Mouse (Mus musculus): ENCODE measurements around the gene Aqp3. TPM values are rescaled to one million over a fixed set of nuclear protein-coding genes. Genes with fewer than 3 reads are reported as not detected.

Gene Aqp3
- polyA plus RNA-seq, 1 experiment from 2014 or later = 0.08 TPM

- Histone ChIP-seq H3K36me3 (no peaks in the 10 kb centered on the region), H3K27ac (no peak overlapping the region), H3K27me3 (no peaks in the 10 kb centered on the region), H3K4me2 (replicated peaks) (no peak overlapping the region), H3K9me3 (no peaks in the 10 kb centered on the region), H3K4me1 (replicated peaks) (peaks cover 4% of the 10 kb centered on the region; the same call in 1 of the 2 replicates), H3K9ac (replicated peaks) (no peak overlapping the region), H3K4me3 (replicated peaks) (no peak overlapping the region)
- no peak for ATAC-seq
- WGBS = 87% methylated on average over 13 of the region's 13 CpGs
Measured at GRCm38 (mm10) chr4:41055111-41055510, 42.9 kb downstream of the Aqp3 start.

GRCm38 (mm10) chr4:41051781-41052180 is 46.2 kb downstream of the Aqp3 start:
- no peak overlapping the region for H3K27ac ChIP-seq
- H3K36me3 ChIP-seq = no peaks in the 10 kb centered on the region
- H3K4me2 ChIP-seq (replicated peaks) = no peak overlapping the region
- peaks cover 4% of the 10 kb centered on the region; the same call in 1 of the 2 replicates for H3K4me1 ChIP-seq (replicated peaks)
- H3K9ac ChIP-seq (replicated peaks) = no peak overlapping the region
- ATAC-seq = no peak
- WGBS = 81% methylated on average over 7 of the region's 7 CpGs
- no peaks in the 10 kb centered on the region for H3K9me3 ChIP-seq
- no peaks in the 10 kb centered on the region for H3K27me3 ChIP-seq
- no peak overlapping the region for H3K4me3 ChIP-seq (replicated peaks)

GRCm38 (mm10) chr4:41050726-41051675 is 47.0 kb downstream of the Aqp3 start:
- no peak overlapping the region for H3K27ac ChIP-seq
- peaks cover 4% of the 10 kb centered on the region; the same call in 1 of the 2 replicates for H3K4me1 ChIP-seq (replicated peaks)
- 0 out of 2 replicates have a peak overlapping the region, but pooled peaks have one; percentile 39 for H3K9ac ChIP-seq (replicated peaks)
- H3K4me3 ChIP-seq (replicated peaks) = peak overlapping the region; percentile 17; the same call in 1 of the 2 replicates
- peak overlapping the region; percentile 49 for H3K4me2 ChIP-seq (replicated peaks)
- WGBS = 36% methylated on average over 16 of the region's 16 CpGs
- H3K36me3 ChIP-seq = no peaks in the 10 kb centered on the region
- H3K9me3 ChIP-seq = no peaks in the 10 kb centered on the region
- ATAC-seq = peak; percentile 81
- H3K27me3 ChIP-seq = no peaks in the 10 kb centered on the region

GRCm38 (mm10) chr4:41048926-41049325 is 49.1 kb downstream of the Aqp3 start:
- Histone ChIP-seq H3K4me1 (replicated peaks) (peaks cover 4% of the 10 kb centered on the region; the same call in 1 of the 2 replicates), H3K4me2 (replicated peaks) (no peak overlapping the region), H3K9me3 (no peaks in the 10 kb centered on the region), H3K4me3 (replicated peaks) (no peak overlapping the region), H3K36me3 (no peaks in the 10 kb centered on the region), H3K27me3 (no peaks in the 10 kb centered on the region), H3K9ac (replicated peaks) (no peak overlapping the region), H3K27ac (no peak overlapping the region)
- no peak for ATAC-seq
- 84% methylated on average over 2 of the region's 2 CpGs for WGBS

- Histone ChIP-seq H3K9ac (replicated peaks) (no peak within 1 kb of the TSS), H3K4me2 (replicated peaks) (no peak within 1 kb of the TSS), H3K36me3 (no peaks in the 10 kb centered on the region), H3K4me1 (replicated peaks) (peaks cover 4% of the 10 kb centered on the region; the same call in 1 of the 2 replicates), H3K4me3 (replicated peaks) (no peak within 1 kb of the TSS), H3K27me3 (no peaks in the 10 kb centered on the region), H3K27ac (no peak within 1 kb of the TSS), H3K9me3 (no peaks in the 10 kb centered on the region)
- ATAC-seq = no peak
- 47% methylated on average over 9 of the region's 9 CpGs for WGBS
Measured at GRCm38 (mm10) chr4:41047524-41048271, 50.3 kb downstream of the Aqp3 start, which contains the start of gene Aqp7. TSS of gene Aqp7 (minus strand) at chr4:41048139.

GRCm38 (mm10) chr4:41046254-41046795 is 51.7 kb downstream of the Aqp3 start:
- H3K4me1 ChIP-seq (replicated peaks) = peaks cover 4% of the 10 kb centered on the region; the same call in 1 of the 2 replicates
- no peak overlapping the region for H3K27ac ChIP-seq
- H3K4me3 ChIP-seq (replicated peaks) = no peak overlapping the region
- H3K36me3 ChIP-seq = no peaks in the 10 kb centered on the region
- H3K4me2 ChIP-seq (replicated peaks) = no peak overlapping the region
- H3K9me3 ChIP-seq = no peaks in the 10 kb centered on the region
- no peak overlapping the region for H3K9ac ChIP-seq (replicated peaks)
- WGBS = 82% methylated on average over 13 of the region's 13 CpGs
- no peaks in the 10 kb centered on the region for H3K27me3 ChIP-seq
- ATAC-seq = no peak

- Histone ChIP-seq H3K27ac (no peak overlapping the region), H3K4me1 (replicated peaks) (no peaks in the 10 kb centered on the region), H3K4me3 (replicated peaks) (no peak overlapping the region), H3K27me3 (no peaks in the 10 kb centered on the region), H3K9ac (replicated peaks) (no peak overlapping the region), H3K9me3 (no peaks in the 10 kb centered on the region), H3K4me2 (replicated peaks) (no peak overlapping the region), H3K36me3 (no peaks in the 10 kb centered on the region)
- no peak for ATAC-seq
- 96% methylated on average over 3 of the region's 3 CpGs for WGBS
Measured at GRCm38 (mm10) chr4:41045288-41045687, 52.7 kb downstream of the Aqp3 start.

GRCm38 (mm10) chr4:41043961-41044360 is 54.0 kb downstream of the Aqp3 start:
- no peak for ATAC-seq

GRCm38 (mm10) chr4:41042880-41043279 is 55.1 kb downstream of the Aqp3 start:
- H3K36me3 ChIP-seq = no peaks in the 10 kb centered on the region
- H3K4me1 ChIP-seq (replicated peaks) = no peaks in the 10 kb centered on the region
- H3K27me3 ChIP-seq = no peaks in the 10 kb centered on the region
- no peak overlapping the region for H3K4me3 ChIP-seq (replicated peaks)
- H3K9me3 ChIP-seq = no peaks in the 10 kb centered on the region
- WGBS = 84% methylated on average over 12 of the region's 12 CpGs
- H3K4me2 ChIP-seq (replicated peaks) = no peak overlapping the region
- H3K27ac ChIP-seq = no peak overlapping the region
- no peak for ATAC-seq
- no peak overlapping the region for H3K9ac ChIP-seq (replicated peaks)

More at GRCm38 (mm10) chr4:41043961-41044360, 54.0 kb downstream of the Aqp3 start:
- no peak overlapping the region for H3K4me3 ChIP-seq (replicated peaks)
- no peak overlapping the region for H3K4me2 ChIP-seq (replicated peaks)
- 77% methylated on average over 5 of the region's 5 CpGs for WGBS
- no peaks in the 10 kb centered on the region for H3K36me3 ChIP-seq
- H3K4me1 ChIP-seq (replicated peaks) = no peaks in the 10 kb centered on the region
- no peaks in the 10 kb centered on the region for H3K9me3 ChIP-seq
- no peak overlapping the region for H3K9ac ChIP-seq (replicated peaks)
- H3K27me3 ChIP-seq = no peaks in the 10 kb centered on the region
- H3K27ac ChIP-seq = no peak overlapping the region
